Mouse (Mus musculus): ENCODE results near the gene Tulp3.

DNA sequence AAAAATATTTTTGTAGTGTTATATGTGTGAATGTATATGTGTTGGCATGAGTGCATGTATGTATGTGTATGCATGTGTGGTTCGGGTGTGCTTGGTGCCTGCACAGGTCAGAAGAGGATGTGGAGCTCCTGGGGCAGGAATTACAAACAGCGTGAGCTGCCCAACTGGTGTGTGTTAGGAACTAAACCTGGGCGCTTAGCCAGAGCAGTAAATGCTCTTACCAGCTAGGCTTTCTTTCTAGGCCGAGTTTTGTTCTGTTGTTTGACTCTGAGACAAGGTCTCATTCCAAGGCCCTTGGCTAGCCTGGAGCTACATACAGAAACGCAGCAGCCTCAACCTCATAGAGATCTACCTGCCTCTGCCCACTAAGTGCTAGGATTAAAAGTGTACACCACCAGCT, 64.4 kb downstream of the Tulp3 start:
- no peak for TF ChIP-seq POLR2A (IDR thresholded peaks at IDR 0.05; ENCODE audit: low read depth, low read length)
- no peak for TF ChIP-seq CTCF (conservative IDR thresholded peaks at IDR 0.05; ENCODE audit: insufficient read depth, insufficient read length, low read depth, low read length)

Measured in kidney, adult 2 months (tissue).